Comparison of ENCODE assay signal across 8 mouse cellular contexts in the genomic region with DNA sequence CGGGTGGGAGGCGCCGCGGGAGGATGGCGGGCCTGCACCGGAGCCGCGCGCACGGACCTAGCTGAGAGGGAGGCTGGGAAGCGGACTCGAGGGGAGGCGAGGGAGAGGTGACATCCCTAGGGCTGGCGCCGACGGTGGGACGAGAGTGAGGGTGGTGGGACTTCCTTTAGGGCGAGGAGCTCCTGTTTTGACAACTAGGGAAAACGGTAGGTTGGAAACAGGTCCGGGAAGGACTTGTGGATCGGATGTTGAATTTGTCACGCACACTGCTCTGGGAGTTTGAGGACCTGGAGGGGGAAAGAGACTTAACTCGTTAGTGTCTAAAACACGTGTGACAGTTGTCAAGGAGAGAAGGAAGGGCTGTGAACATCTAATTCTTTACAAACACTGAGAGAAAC. TPM values are rescaled to one million over a fixed set of nuclear protein-coding genes. Genes with fewer than 3 reads are reported as not detected.
A peak's percentile ranks its signal among the peaks of the same experiment; 100 is the strongest.
DNase-seq lines count a peak whose midpoint lies in the region; ATAC-seq and TF ChIP-seq lines count a peak whose summit lies in the region.

No protein-coding gene starts in this region.

- peaks cover 26% of the 10 kb centered on the region for H3K36me3 ChIP-seq in embryonic facial prominence, embryonic 10.5 days (replicated peaks)
- no peaks in the 10 kb centered on the region for H3K36me3 ChIP-seq in intestine, embryonic 15.5 days
- H3K36me3 ChIP-seq in neural tube, embryonic 13.5 days = no peaks in the 10 kb centered on the region

- H3K27ac ChIP-seq in layer of hippocampus, adult 2 months = peak overlapping the region; percentile 81
- H3K27ac ChIP-seq in embryonic facial prominence, embryonic 10.5 days (replicated peaks) = peak overlapping the region; percentile 99
- peak overlapping the region; percentile 94 for H3K27ac ChIP-seq in intestine, embryonic 15.5 days
- peak overlapping the region; percentile 89 for H3K27ac ChIP-seq in neural tube, embryonic 13.5 days (replicated peaks)

- H3K4me2 ChIP-seq in intestine, embryonic 15.5 days (replicated peaks) = peak overlapping the region; percentile 65
- H3K4me2 ChIP-seq in neural tube, embryonic 13.5 days = peak overlapping the region; percentile 76

- no peak for TF ChIP-seq CTCF in layer of hippocampus, adult 2 months (conservative IDR thresholded peaks at IDR 0.05)

- peak; percentile 92 for ATAC-seq in intestine, embryonic 15.5 days
- peak; percentile 92 for ATAC-seq in neural tube, embryonic 13.5 days (ENCODE audit: low read depth)

- WGBS in embryonic facial prominence, embryonic 10.5 days = under 1% methylated on average over 24 of the region's 24 CpGs
- 0% methylated on average over 24 of the region's 24 CpGs for WGBS in intestine, embryonic 15.5 days
- under 1% methylated on average over 24 of the region's 24 CpGs for WGBS in neural tube, embryonic 13.5 days

- DNase-seq in layer of hippocampus, adult 2 months (ENCODE audit: low spot score in 2 of 2) = no peak
- no peak for DNase-seq in layer of hippocampus, adult 8-10 months (ENCODE audit: low spot score in 2 of 2)
- no peak for DNase-seq in embryonic facial prominence, embryonic 10.5 days (ENCODE audit: low spot score)
- no peak for DNase-seq in ovary, postnatal 36 days (ENCODE audit: low spot score)
- DNase-seq in frontal cortex, adult 2 months (ENCODE audit: extremely low spot score in 1 of 2, low spot score in 1 of 2) = no peak
- no peak for DNase-seq in left cerebral cortex, postnatal 4 days

- no peaks in the 10 kb centered on the region for H3K9me3 ChIP-seq in embryonic facial prominence, embryonic 10.5 days
- H3K9me3 ChIP-seq in intestine, embryonic 15.5 days = no peaks in the 10 kb centered on the region
- no peaks in the 10 kb centered on the region for H3K9me3 ChIP-seq in neural tube, embryonic 13.5 days

- intact Hi-C loops in left cerebral cortex, postnatal 4 days (cut with DNase I) = no loop called here

- peak overlapping the region; percentile 71 for H3K4me3 ChIP-seq in layer of hippocampus, adult 2 months
- peak overlapping the region; percentile 93 for H3K4me3 ChIP-seq in embryonic facial prominence, embryonic 10.5 days
- peak overlapping the region; percentile 84 for H3K4me3 ChIP-seq in intestine, embryonic 15.5 days (replicated peaks)
- peak overlapping the region; percentile 87 for H3K4me3 ChIP-seq in neural tube, embryonic 13.5 days

- peak overlapping the region; percentile 97 for H3K9ac ChIP-seq in intestine, embryonic 15.5 days
- peak overlapping the region; percentile 92 for H3K9ac ChIP-seq in neural tube, embryonic 13.5 days

- no peaks in the 10 kb centered on the region for H3K27me3 ChIP-seq in embryonic facial prominence, embryonic 10.5 days (replicated peaks; ENCODE audit: low read depth, poor library complexity, severe bottlenecking)
- H3K27me3 ChIP-seq in intestine, embryonic 15.5 days (replicated peaks) = no peaks in the 10 kb centered on the region
- H3K27me3 ChIP-seq in neural tube, embryonic 13.5 days = no peaks in the 10 kb centered on the region

- H3K4me1 ChIP-seq in embryonic facial prominence, embryonic 10.5 days = peaks cover 10% of the 10 kb centered on the region
- H3K4me1 ChIP-seq in intestine, embryonic 15.5 days (replicated peaks) = 0 out of 2 replicates have a peak, but pooled peaks cover 5% of the 10 kb centered on the region
- peaks cover 9% of the 10 kb centered on the region for H3K4me1 ChIP-seq in neural tube, embryonic 13.5 days (replicated peaks)

RNA-seq across cellular contexts. Expression of gene Tipin, which starts 0.4 kb away (rescaled TPM):
- total RNA-seq in layer of hippocampus, adult 2 months (2021) = 10 to 100 TPM; 15.4 to 21.7 TPM
- total RNA-seq in layer of hippocampus, adult 8-10 months (2022) = 10 to 100 TPM; 11.7 to 23.6 (median 17.9) TPM
- 269 and 272 TPM in 2 replicates for polyA plus RNA-seq in embryonic facial prominence, embryonic 10.5 days (2016; fragmentation: Nextera tagmentation; extraction: Ambion mirVana)
- 171 and 190 TPM in 2 replicates for polyA plus RNA-seq in intestine, embryonic 15.5 days (2015; fragmentation: Nextera tagmentation; extraction: Ambion mirVana)
- polyA plus RNA-seq in neural tube, embryonic 13.5 days (2015; fragmentation: Nextera tagmentation; extraction: Ambion mirVana) = 78.9 and 80.5 TPM in 2 replicates
- 40.5 and 42.0 TPM in 2 replicates for polyA plus RNA-seq in frontal cortex, adult 2 months (2012; rRNA removed)
- 10 to 100 TPM; 25.1 to 25.2 TPM for total RNA-seq in left cerebral cortex, postnatal 4 days (2021)

RNA-seq across cellular contexts. Expression of gene Map2k1, which starts 28.3 kb away (rescaled TPM):
- total RNA-seq in layer of hippocampus, adult 2 months (2021) = 100 to 1,000 TPM; 329 to 346 TPM
- 100 to 1,000 TPM; 290 to 306 (median 301) TPM for total RNA-seq in layer of hippocampus, adult 8-10 months (2022)
- 82.6 and 89.3 TPM in 2 replicates for polyA plus RNA-seq in embryonic facial prominence, embryonic 10.5 days (2016; fragmentation: Nextera tagmentation; extraction: Ambion mirVana)
- polyA plus RNA-seq in intestine, embryonic 15.5 days (2015; fragmentation: Nextera tagmentation; extraction: Ambion mirVana) = 97.9 and 102 TPM in 2 replicates
- 54.1 and 61.0 TPM in 2 replicates for polyA plus RNA-seq in neural tube, embryonic 13.5 days (2015; fragmentation: Nextera tagmentation; extraction: Ambion mirVana)
- polyA plus RNA-seq in frontal cortex, adult 2 months (2012; rRNA removed) = 261 and 265 TPM in 2 replicates
- total RNA-seq in left cerebral cortex, postnatal 4 days (2021) = 10 to 100 TPM; 65.3 to 70.6 TPM

RNA-seq across cellular contexts. Expression of gene Uchl4, which starts 46.8 kb away (rescaled TPM):
- total RNA-seq in layer of hippocampus, adult 2 months (2021) = 1 to 10 TPM; 2.8 to 2.9 TPM
- 1 to 10 TPM; 1.8 to 3.8 (median 3.0) TPM for total RNA-seq in layer of hippocampus, adult 8-10 months (2022)
- 3.9 and 4.4 TPM in 2 replicates for polyA plus RNA-seq in embryonic facial prominence, embryonic 10.5 days (2016; fragmentation: Nextera tagmentation; extraction: Ambion mirVana)
- 2.2 and 3.3 TPM in 2 replicates for polyA plus RNA-seq in intestine, embryonic 15.5 days (2015; fragmentation: Nextera tagmentation; extraction: Ambion mirVana)
- 2.1 and 2.9 TPM in 2 replicates for polyA plus RNA-seq in neural tube, embryonic 13.5 days (2015; fragmentation: Nextera tagmentation; extraction: Ambion mirVana)
- polyA plus RNA-seq in frontal cortex, adult 2 months (2012; rRNA removed) = 0.22 and 0.29 TPM in 2 replicates
- total RNA-seq in left cerebral cortex, postnatal 4 days (2021) = 1 to 10 TPM; 7.1 to 7.3 TPM

RNA-seq across cellular contexts. Expression of gene Dis3l, which starts 59.3 kb away (rescaled TPM):
- total RNA-seq in layer of hippocampus, adult 2 months (2021) = 10 to 100 TPM; 27.3 to 29.3 TPM
- total RNA-seq in layer of hippocampus, adult 8-10 months (2022) = 10 to 100 TPM; 28.9 to 30.1 (median 29.6) TPM
- 20.0 and 23.1 TPM in 2 replicates for polyA plus RNA-seq in embryonic facial prominence, embryonic 10.5 days (2016; fragmentation: Nextera tagmentation; extraction: Ambion mirVana)
- polyA plus RNA-seq in intestine, embryonic 15.5 days (2015; fragmentation: Nextera tagmentation; extraction: Ambion mirVana) = 19.3 and 19.8 TPM in 2 replicates
- polyA plus RNA-seq in neural tube, embryonic 13.5 days (2015; fragmentation: Nextera tagmentation; extraction: Ambion mirVana) = 20.6 and 23.4 TPM in 2 replicates
- 23.0 and 24.1 TPM in 2 replicates for polyA plus RNA-seq in frontal cortex, adult 2 months (2012; rRNA removed)
- total RNA-seq in left cerebral cortex, postnatal 4 days (2021) = 10 to 100 TPM; 29.0 to 29.5 TPM
